Mouse (Mus musculus) midbrain, postnatal 0 days (tissue): ENCODE data around the gene Piwil4. TPM values are rescaled to one million over a fixed set of nuclear protein-coding genes. Genes with fewer than 3 reads are reported as not detected.

Experiments used
- ATAC-seq: fragments of 200-750 bp; cut with Nextera tagmentation; 2 replicates; pipeline ENCODE4 v1.8.0; 2017; ENCODE audit warnings: moderate number of reproducible peaks, mild to moderate bottlenecking, moderate TSS enrichment, moderate library complexity; ENCODE audit not compliant: low FRiP score
- DNase-seq: peaks from one replicate; pipeline ENCODE4 v3.0.0-alpha.2; 2015; ENCODE audit warnings: low spot score
- H3K27ac ChIP-seq: fragments of 300-500 bp; sonication (generic); 2 replicates; pipeline ENCODE4 v1.5.1; 2014; ENCODE audit warnings: low read depth, mild to moderate bottlenecking, low read length, mixed read lengths
- H3K27me3 ChIP-seq: fragments of 300-500 bp; sonication (generic); 2 replicates; pipeline ENCODE4 v1.6.1; 2014; ENCODE audit warnings: low read length, control low read depth, mixed read lengths; ENCODE audit not compliant: insufficient read depth
- H3K36me3 ChIP-seq: fragments of 300-500 bp; sonication (generic); 2 replicates; pipeline ENCODE4 v1.6.1; 2014; ENCODE audit warnings: low read length, control low read depth, mixed read lengths; ENCODE audit not compliant: insufficient read depth
- H3K4me1 ChIP-seq: fragments of 300-500 bp; sonication (generic); 2 replicates; pipeline ENCODE4 v1.6.1; 2014; ENCODE audit warnings: mild to moderate bottlenecking, control low read depth, antibody characterized with exemption, low read length, mixed read lengths; ENCODE audit not compliant: insufficient read depth
- H3K4me2 ChIP-seq: fragments of 300-500 bp; sonication (generic); 2 replicates; pipeline ENCODE4 v1.6.1; 2014; ENCODE audit warnings: low read depth, mild to moderate bottlenecking, low read length, mixed read lengths; ENCODE audit not compliant: poor library complexity, severe bottlenecking
- H3K4me3 ChIP-seq: fragments of 300-500 bp; sonication (generic); 2 replicates; pipeline ENCODE4 v1.5.1; 2014; ENCODE audit warnings: low read depth, mild to moderate bottlenecking, low read length, moderate library complexity
- H3K9ac ChIP-seq: fragments of 300-500 bp; sonication (generic); replicated peaks from 2 replicates; pipeline ENCODE4 v1.6.1; 2014; ENCODE audit warnings: mild to moderate bottlenecking, low read length, moderate library complexity, mixed read lengths; ENCODE audit not compliant: poor library complexity, severe bottlenecking
- H3K9me3 ChIP-seq: fragments of 300-500 bp; sonication (generic); 2 replicates; pipeline ENCODE4 v1.6.1; 2016; ENCODE audit warnings: low read length, control low read depth
- CTCF ChIP-seq: IDR thresholded peaks from 2 replicates; pipeline ENCODE4 v1.5.1; 2016; ENCODE audit warnings: antibody characterized with exemption, mild to moderate bottlenecking
- WGBS: fragments of 180-500 bp; shearing (Covaris S2); extraction: QIAGEN DNeasy Blood & Tissue Kit; methylation state at CpG from one replicate; pipeline ENCODE4 v1.1.7; 2014; 5-methylcytosine and 5-hydroxymethylcytosine counted together
- polyA plus RNA-seq: library from polyadenylated mRNA; unstranded; fragments of >200 nt; fragmentation: Nextera tagmentation; extraction: Ambion mirVana; gene quantifications from 2 replicates; pipeline ENCODE4 v1.2.1, GENCODE M21; 2015
- total RNA-seq: library from RNA; depleted of rRNA; stranded (reverse); fragments of >200 nt; gene quantifications from 2 replicates; pipeline ENCODE4 v1.2.3, GENCODE M21; 2014

Piwil4 gene
- total and polyA plus RNA-seq, 2 experiments from 2014 or later, result 0.49 to 1.3 TPM

GRCm38 (mm10) chr9:14699288-14699640 lies 41.3 kb downstream of the Piwil4 start:
- Histone ChIP-seq H3K9ac (no peak overlapping the region), H3K36me3 (no peaks in the 10 kb centered on the region), H3K4me3 (no peak overlapping the region), H3K4me2 (no peak overlapping the region), H3K4me1 (no peaks in the 10 kb centered on the region), H3K27ac (no peak overlapping the region), H3K9me3 (no peaks in the 10 kb centered on the region), H3K27me3 (no peaks in the 10 kb centered on the region)
- DNase-seq, result no peak
- no peak for TF ChIP-seq CTCF
- no peak for ATAC-seq
- WGBS, result 48% methylated on average over 7 of the region's 7 CpGs

GRCm38 (mm10) chr9:14698582-14699287 lies 41.8 kb downstream of the Piwil4 start:
- TF ChIP-seq CTCF, result peak; percentile 99

GRCm38 (mm10) chr9:14697903-14698302 lies 42.6 kb downstream of the Piwil4 start:
- ATAC-seq, result no peak
- WGBS, result 63% methylated on average over 4 of the region's 4 CpGs
- TF ChIP-seq CTCF, result peak; percentile 49

More at GRCm38 (mm10) chr9:14698582-14699287, 41.8 kb downstream of the Piwil4 start:
- peak; percentile 93 for DNase-seq
- Histone ChIP-seq H3K27ac (no peak overlapping the region), H3K36me3 (no peaks in the 10 kb centered on the region), H3K27me3 (no peaks in the 10 kb centered on the region), H3K9ac (no peak overlapping the region), H3K4me1 (no peaks in the 10 kb centered on the region), H3K4me2 (no peak overlapping the region), H3K9me3 (no peaks in the 10 kb centered on the region), H3K4me3 (no peak overlapping the region)
- ATAC-seq, result peak; percentile 93
- 51% methylated on average over 12 of the region's 12 CpGs for WGBS

GRCm38 (mm10) chr9:14689376-14690108 lies 51.0 kb downstream of the Piwil4 start:
- Histone ChIP-seq H3K4me3 (no peak overlapping the region), H3K27ac (no peak overlapping the region), H3K36me3 (no peaks in the 10 kb centered on the region), H3K9me3 (no peaks in the 10 kb centered on the region), H3K27me3 (no peaks in the 10 kb centered on the region), H3K4me2 (no peak overlapping the region), H3K9ac (no peak overlapping the region), H3K4me1 (no peaks in the 10 kb centered on the region)
- no peak for ATAC-seq
- 76% methylated on average over 12 of the region's 12 CpGs for WGBS
- no peak for DNase-seq
- TF ChIP-seq CTCF, result no peak

More at GRCm38 (mm10) chr9:14697903-14698302, 42.6 kb downstream of the Piwil4 start:
- Histone ChIP-seq H3K4me1 (no peaks in the 10 kb centered on the region), H3K36me3 (no peaks in the 10 kb centered on the region), H3K9me3 (no peaks in the 10 kb centered on the region), H3K27ac (no peak overlapping the region), H3K27me3 (no peaks in the 10 kb centered on the region), H3K4me3 (no peak overlapping the region), H3K4me2 (no peak overlapping the region), H3K9ac (no peak overlapping the region)
- DNase-seq, result no peak

GRCm38 (mm10) chr9:14684363-14684762 lies 56.2 kb downstream of the Piwil4 start:
- no peak for DNase-seq
- WGBS, result 79% methylated on average over 4 of the region's 4 CpGs
- no peak overlapping the region for H3K4me3 ChIP-seq

GRCm38 (mm10) chr9:14682741-14683140 lies 57.8 kb downstream of the Piwil4 start:
- Histone ChIP-seq H3K9me3 (no peaks in the 10 kb centered on the region; the same call in 1 of the 2 replicates), H3K9ac (no peak overlapping the region), H3K27ac (no peak overlapping the region), H3K27me3 (no peaks in the 10 kb centered on the region), H3K4me2 (no peak overlapping the region), H3K36me3 (no peaks in the 10 kb centered on the region), H3K4me1 (no peaks in the 10 kb centered on the region), H3K4me3 (no peak overlapping the region)
- TF ChIP-seq CTCF, result no peak
- ATAC-seq, result 0 out of 2 replicates have a peak, but pooled peaks have one; percentile 33
- DNase-seq, result no peak

More at GRCm38 (mm10) chr9:14684363-14684762, 56.2 kb downstream of the Piwil4 start:
- no peak overlapping the region for H3K4me2 ChIP-seq
- no peaks in the 10 kb centered on the region for H3K36me3 ChIP-seq
- no peak for ATAC-seq
- no peaks in the 10 kb centered on the region for H3K27me3 ChIP-seq
- no peaks in the 10 kb centered on the region for H3K9me3 ChIP-seq
- H3K27ac ChIP-seq, result no peak overlapping the region
- no peak overlapping the region for H3K9ac ChIP-seq
- no peaks in the 10 kb centered on the region for H3K4me1 ChIP-seq
- TF ChIP-seq CTCF, result no peak
